Mouse (Mus musculus) myocyte (in vitro differentiated cells): ENCODE data around the gene Cox20. TPM values are rescaled to one million over a fixed set of nuclear protein-coding genes. Genes with fewer than 3 reads are reported as not detected.

Experiments used
- H3K27me3 ChIP-seq: one replicate; pipeline ENCODE4 v1.6.1; 2011; ENCODE audit not compliant: control insufficient read depth, insufficient read depth, insufficient read length
- H3K36me3 ChIP-seq: one replicate; pipeline ENCODE4 v1.6.1; 2011; ENCODE audit not compliant: control insufficient read depth, insufficient read depth
- H3K4me2 ChIP-seq: one replicate; pipeline ENCODE4 v1.6.1; 2011; ENCODE audit warnings: low read depth, control low read depth
- H3K4me3 ChIP-seq: one replicate; pipeline ENCODE4 v1.5.1; 2011; ENCODE audit warnings: mild to moderate bottlenecking, control low read depth, moderate library complexity
- H3K79me2 ChIP-seq: one replicate; pipeline ENCODE4 v1.6.1; 2011; ENCODE audit not compliant: control insufficient read depth, insufficient read depth
- H3ac ChIP-seq: one replicate; pipeline ENCODE4 v1.6.1; 2011; ENCODE audit not compliant: control insufficient read depth, insufficient read length
- CEBPB ChIP-seq: IDR thresholded peaks from 2 replicates; pipeline ENCODE4 v1.6.1; 2011; ENCODE audit warnings: mild to moderate bottlenecking, moderate library complexity; ENCODE audit not compliant: poor library complexity, insufficient read depth, severe bottlenecking
- E2F4 ChIP-seq: IDR thresholded peaks from one replicate; pipeline ENCODE4 v1.6.1; 2011; ENCODE audit warnings: mild to moderate bottlenecking, control low read depth, moderate library complexity; ENCODE audit not compliant: insufficient read depth
- MAX ChIP-seq: IDR thresholded peaks from one replicate; pipeline ENCODE4 v1.6.1; 2011; ENCODE audit warnings: low read depth, mild to moderate bottlenecking, control low read depth
- MYOD1 ChIP-seq, 3 experiments: IDR thresholded peaks; one replicate each; pipeline ENCODE4 v1.6.1; 2011; ENCODE audit warnings: control low read depth in 2 of 3, low read depth in 2 of 3, mild to moderate bottlenecking in 2 of 3, moderate library complexity in 1 of 3; ENCODE audit not compliant: insufficient read length in 2 of 3, control insufficient read depth in 1 of 3
- MYOG ChIP-seq, 3 experiments: IDR thresholded peaks; one replicate each; pipeline ENCODE4 v1.6.1; 2011; ENCODE audit warnings: control low read depth in 2 of 3, low read depth in 2 of 3, mild to moderate bottlenecking in 2 of 3; ENCODE audit not compliant: insufficient read length in 2 of 3, control insufficient read depth in 1 of 3, insufficient read depth in 1 of 3
- POLR2A ChIP-seq: IDR thresholded peaks from one replicate; pipeline ENCODE4 v1.6.1; 2011; ENCODE audit warnings: low read depth, mild to moderate bottlenecking, control low read depth, moderate library complexity; ENCODE audit not compliant: insufficient read length
- POLR2AphosphoS2 ChIP-seq: IDR thresholded peaks from one replicate; pipeline ENCODE4 v1.6.1; 2011; ENCODE audit warnings: low read depth, control low read depth; ENCODE audit not compliant: insufficient read length
- REST ChIP-seq: IDR thresholded peaks from one replicate; pipeline ENCODE4 v1.6.1; 2011; ENCODE audit warnings: mild to moderate bottlenecking, control low read depth, moderate library complexity; ENCODE audit not compliant: insufficient read depth, insufficient read length
- SRF ChIP-seq: IDR thresholded peaks from one replicate; pipeline ENCODE4 v1.6.1; 2011; ENCODE audit warnings: low read depth; ENCODE audit not compliant: control insufficient read depth, insufficient read length
- TCF12 ChIP-seq: IDR thresholded peaks from one replicate; pipeline ENCODE4 v1.6.1; 2011; ENCODE audit warnings: mild to moderate bottlenecking, control low read depth; ENCODE audit not compliant: poor library complexity, insufficient read depth, severe bottlenecking
- TCF3 ChIP-seq: IDR thresholded peaks from one replicate; pipeline ENCODE4 v1.6.1; 2011; ENCODE audit warnings: low read depth, control low read depth; ENCODE audit not compliant: insufficient read length
- USF1 ChIP-seq: IDR thresholded peaks from one replicate; pipeline ENCODE4 v1.6.1; 2011; ENCODE audit warnings: low read depth, mild to moderate bottlenecking, control low read depth, moderate library complexity
- polyA plus RNA-seq: library from polyadenylated mRNA; unstranded; fragments of >200 nt; fragmentation: generic; extraction: Trizol; gene quantifications from one replicate; pipeline ENCODE4 v1.2.1, GENCODE M21; 2012; ENCODE audit warnings: missing spikeins

Gene Cox20
- polyA plus RNA-seq, 1 experiment, result 67.2 TPM

DNA sequence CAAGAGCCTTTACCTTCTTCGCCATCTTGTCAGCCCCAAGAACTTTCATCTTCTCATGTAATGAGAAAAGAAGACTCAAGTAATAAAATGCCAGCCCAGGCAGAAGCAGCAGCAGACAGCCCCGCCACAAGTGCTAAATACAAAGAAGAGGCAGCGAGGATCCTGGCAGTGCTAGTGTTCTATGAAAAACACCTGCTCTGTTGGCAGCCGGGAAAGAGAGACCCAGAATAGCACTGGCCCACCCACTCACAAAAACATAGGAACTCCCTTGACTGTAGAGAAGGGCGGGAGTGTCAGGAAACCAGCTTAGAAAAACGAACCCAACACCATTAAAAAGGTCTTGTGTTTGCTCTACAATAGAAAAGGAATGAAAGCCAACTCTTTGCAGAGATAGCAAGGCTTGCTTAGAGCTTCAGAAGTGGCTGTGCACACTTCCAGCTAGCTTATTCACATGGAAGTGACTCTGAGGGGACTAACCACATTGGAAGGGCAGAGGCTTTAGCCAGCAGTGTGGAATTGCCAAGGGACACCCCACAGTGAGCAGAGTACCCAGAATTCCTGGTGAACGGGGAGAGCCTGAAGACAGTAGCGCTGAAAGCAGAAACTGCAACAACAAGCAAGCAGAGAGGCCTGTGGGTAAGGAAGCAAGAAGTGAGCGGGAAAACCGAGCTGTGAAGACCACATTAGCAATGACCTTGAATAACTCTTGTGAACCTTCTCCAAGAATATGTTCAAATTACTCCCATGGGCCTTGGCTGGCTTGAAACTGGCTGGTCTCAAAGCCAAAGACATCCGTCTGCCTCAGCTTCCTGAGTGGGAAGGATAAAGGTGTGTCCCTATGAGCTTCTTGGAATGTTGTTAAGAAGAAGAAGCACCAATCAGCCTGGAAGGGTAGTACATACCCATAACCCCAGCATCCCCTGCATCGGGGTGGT lies 39.1 kb downstream of the Cox20 start:
- Histone ChIP-seq H3K27me3 (no peaks in the 10 kb centered on the region), H3K36me3 (no peaks in the 10 kb centered on the region), H3K4me3 (no peak overlapping the region), H3ac (no peak overlapping the region), H3K79me2 (no peaks in the 10 kb centered on the region), H3K4me2 (peak overlapping the region; percentile 7)
- TF ChIP-seq MYOD1 (IDR thresholded peaks at IDR 0.05; ENCODE audit: control insufficient read depth in 1 of 3, insufficient read length in 2 of 3, low read depth in 2 of 3) (peak in 1 of 3 experiments; percentile 54), TCF12 (no peak), MYOG (IDR thresholded peaks at IDR 0.05; ENCODE audit: control insufficient read depth in 1 of 3, insufficient read depth in 1 of 3, insufficient read length in 2 of 3, low read depth in 2 of 3) (peak in 2 of 3 experiments; percentile 27 to 42), TCF3 (no peak)

- TF ChIP-seq TCF12 (no peak), TCF3 (no peak), CEBPB (no peak), REST (no peak), SRF (no peak), POLR2A (no peak), MYOG (IDR thresholded peaks at IDR 0.05; ENCODE audit: control insufficient read depth in 1 of 3, insufficient read depth in 1 of 3, insufficient read length in 2 of 3, low read depth in 2 of 3) (no peak), USF1 (no peak), MYOD1 (IDR thresholded peaks at IDR 0.05; ENCODE audit: control insufficient read depth in 1 of 3, insufficient read length in 2 of 3, low read depth in 2 of 3) (no peak), E2F4 (no peak), MAX (no peak), POLR2AphosphoS2 (no peak)
- Histone ChIP-seq H3K79me2 (no peaks in the 10 kb centered on the region), H3K36me3 (no peaks in the 10 kb centered on the region), H3K4me2 (no peak overlapping the region), H3K27me3 (no peaks in the 10 kb centered on the region), H3ac (no peak overlapping the region), H3K4me3 (no peak overlapping the region)
These were observed 41.3 kb downstream of the Cox20 start for GRCm38 (mm10) chr1:178360264-178360663.

DNA sequence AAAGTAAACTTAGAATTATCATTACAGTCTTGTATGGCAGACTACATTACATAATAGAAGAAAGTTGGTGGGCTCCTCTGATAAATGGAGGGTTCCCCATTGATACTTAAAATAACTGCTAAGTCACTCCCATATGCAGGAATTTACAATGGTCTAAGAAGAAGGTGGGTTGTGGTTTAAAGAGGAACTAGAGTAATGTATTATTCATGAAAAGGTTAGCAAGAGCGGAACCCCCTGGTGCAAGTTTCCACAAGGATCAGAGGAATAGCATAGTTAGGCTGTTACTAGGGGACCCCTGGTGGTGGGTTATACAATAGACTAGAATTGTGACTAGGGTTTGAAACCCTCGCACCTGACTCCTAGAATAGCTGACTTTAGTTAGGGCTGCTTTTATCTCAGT lies 41.8 kb downstream of the Cox20 start:
- H3ac ChIP-seq, result no peak overlapping the region
- no peaks in the 10 kb centered on the region for H3K27me3 ChIP-seq
- H3K36me3 ChIP-seq, result no peaks in the 10 kb centered on the region
- TF ChIP-seq E2F4 (no peak), SRF (no peak), POLR2AphosphoS2 (no peak), MYOG (IDR thresholded peaks at IDR 0.05; ENCODE audit: control insufficient read depth in 1 of 3, insufficient read depth in 1 of 3, insufficient read length in 2 of 3, low read depth in 2 of 3) (no peak), POLR2A (no peak), REST (no peak), USF1 (no peak), TCF3 (no peak), MYOD1 (IDR thresholded peaks at IDR 0.05; ENCODE audit: control insufficient read depth in 1 of 3, insufficient read length in 2 of 3, low read depth in 2 of 3) (no peak), MAX (no peak), CEBPB (no peak), TCF12 (no peak)
- no peak overlapping the region for H3K4me3 ChIP-seq
- H3K79me2 ChIP-seq, result no peaks in the 10 kb centered on the region
- no peak overlapping the region for H3K4me2 ChIP-seq

DNA sequence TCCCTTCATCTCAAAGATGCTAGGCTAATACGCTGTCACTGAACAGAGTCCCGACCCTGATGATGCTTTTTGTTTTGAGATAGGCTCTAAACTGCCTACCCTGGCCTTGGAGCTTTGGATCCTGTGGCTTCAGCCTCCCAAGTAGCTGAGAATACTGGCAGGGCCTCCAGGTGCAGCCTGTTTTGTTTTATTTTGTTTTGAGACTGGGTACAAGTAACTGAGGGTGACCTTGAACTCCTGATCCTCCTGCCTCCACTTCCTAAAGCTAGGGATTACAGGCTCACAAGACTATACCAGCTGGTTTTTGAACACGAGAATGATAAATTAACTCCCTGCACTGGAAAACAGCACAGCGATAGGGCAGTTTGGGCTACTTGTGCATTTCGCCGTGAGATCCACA lies 46.2 kb downstream of the Cox20 start:
- Histone ChIP-seq H3ac (no peak overlapping the region), H3K4me2 (no peak overlapping the region), H3K79me2 (no peaks in the 10 kb centered on the region), H3K36me3 (no peaks in the 10 kb centered on the region), H3K27me3 (no peaks in the 10 kb centered on the region), H3K4me3 (no peak overlapping the region)
- no peak for TF ChIP-seq MAX

DNA sequence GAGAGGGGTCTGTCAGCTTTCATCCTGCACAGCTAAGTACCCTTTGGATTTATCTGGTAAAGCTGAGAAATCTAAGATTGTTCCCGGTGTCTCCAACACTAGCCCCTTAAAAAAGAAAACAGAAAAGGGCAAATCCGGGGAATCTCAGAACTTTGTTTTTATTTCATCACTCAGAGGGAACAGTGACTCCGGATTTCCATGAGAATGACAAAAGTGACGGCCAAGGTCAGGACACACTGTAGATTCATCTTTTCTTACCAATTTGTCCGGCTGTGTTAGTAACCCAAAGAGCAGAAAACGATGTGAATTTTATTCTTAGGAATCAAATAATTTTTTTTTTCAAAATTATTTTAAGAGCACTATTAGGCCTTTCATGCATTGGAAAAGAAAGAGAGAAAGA lies 49.2 kb downstream of the Cox20 start:
- H3ac ChIP-seq, result no peak overlapping the region

More for the DNA sequence above, 49.2 kb downstream of the Cox20 start:
- Histone ChIP-seq H3K79me2 (no peaks in the 10 kb centered on the region), H3K4me2 (peak overlapping the region; percentile 73), H3K36me3 (no peaks in the 10 kb centered on the region), H3K4me3 (peak overlapping the region; percentile 30), H3K27me3 (no peaks in the 10 kb centered on the region)
- TF ChIP-seq MYOD1 (IDR thresholded peaks at IDR 0.05; ENCODE audit: control insufficient read depth in 1 of 3, insufficient read length in 2 of 3, low read depth in 2 of 3), result no peak
